Mouse (Mus musculus): ENCODE data around the gene Vmn1r52. TPM values are rescaled to one million over a fixed set of nuclear protein-coding genes. Genes with fewer than 3 reads are reported as not detected.
"Not testable (repeated sequence)": the region's sequence is repeated elsewhere in the genome, so short reads cannot be mapped to it uniquely, and the experiment has no call there.

Gene Vmn1r52
- not detected in 2 replicates for polyA plus RNA-seq (2015; fragmentation: Nextera tagmentation; extraction: Ambion mirVana)

GRCm38 (mm10) chr6:90174508-90174907, at the start of gene Vmn1r52:
Vmn1r52 (plus strand) TSS chr6:90174808.
- Histone ChIP-seq H3K36me3 (no peaks in the 10 kb centered on the region), H3K4me2 (no peak within 1 kb of the TSS), H3K4me3 (no peak within 1 kb of the TSS), H3K9ac (no peak within 1 kb of the TSS), H3K9me3 (no peaks in the 10 kb centered on the region), H3K27ac (no peak within 1 kb of the TSS), H3K27me3 (no peaks in the 10 kb centered on the region), H3K4me1 (no peaks in the 10 kb centered on the region)
- 63% methylated on average over 2 of the region's 2 CpGs for WGBS
- ATAC-seq (ENCODE audit: insufficient number of reproducible peaks, low FRiP score, low TSS enrichment, low read depth): no peak

DNA sequence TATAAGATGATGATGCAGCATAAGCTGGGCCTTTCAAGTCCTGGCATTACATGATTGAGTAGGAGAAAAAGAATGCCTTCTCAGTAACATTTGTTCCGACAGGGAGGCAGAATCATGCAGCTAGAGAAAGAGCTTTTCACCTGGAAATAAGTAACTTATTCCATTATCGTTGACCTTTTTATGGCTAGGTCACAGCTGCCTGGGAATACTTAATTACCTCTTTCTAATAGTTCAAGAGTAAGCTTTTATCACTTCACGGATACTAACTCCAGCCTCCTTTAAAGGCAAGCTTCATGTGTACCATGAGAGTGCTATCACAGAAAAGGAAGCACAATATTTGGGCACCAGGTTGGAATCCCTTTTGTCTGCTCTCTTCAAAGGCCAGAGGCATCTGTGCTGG, 14.5 kb upstream of the Vmn1r52 start:
- H3K4me1 ChIP-seq: no peaks in the 10 kb centered on the region
- ATAC-seq (ENCODE audit: insufficient number of reproducible peaks, low FRiP score, low TSS enrichment, low read depth): no peak
- H3K4me2 ChIP-seq: no peak overlapping the region
- WGBS: 63% methylated on average over 3 of the region's 3 CpGs
- no peaks in the 10 kb centered on the region for H3K9me3 ChIP-seq
- no peak overlapping the region for H3K4me3 ChIP-seq
- H3K9ac ChIP-seq: no peak overlapping the region
- no peak overlapping the region for H3K27ac ChIP-seq
- no peaks in the 10 kb centered on the region for H3K27me3 ChIP-seq
- no peaks in the 10 kb centered on the region for H3K36me3 ChIP-seq

- not testable (repeated sequence) for H3K4me2 ChIP-seq
These were observed 27.9 kb downstream of the Vmn1r52 start, which contains the start of gene V1ra8 for GRCm38 (mm10) chr6:90202493-90202892. V1ra8 (plus strand) TSS chr6:90202793.

GRCm38 (mm10) chr6:90224338-90224737, 49.7 kb downstream of the Vmn1r52 start, which contains the start of gene Vmn1r53:
Vmn1r53 (minus strand) TSS chr6:90224438.
- H3K4me1 ChIP-seq: no peaks in the 10 kb centered on the region
- H3K4me2 ChIP-seq: no peak within 1 kb of the TSS
- no peak for ATAC-seq (ENCODE audit: insufficient number of reproducible peaks, low FRiP score, low TSS enrichment, low read depth)
- no peaks in the 10 kb centered on the region for H3K9me3 ChIP-seq
- H3K4me3 ChIP-seq: no peak within 1 kb of the TSS
- H3K9ac ChIP-seq: no peak within 1 kb of the TSS
- no peaks in the 10 kb centered on the region for H3K36me3 ChIP-seq
- no peak within 1 kb of the TSS for H3K27ac ChIP-seq
- no peaks in the 10 kb centered on the region for H3K27me3 ChIP-seq
- whole genome bisulfite sequencing: 83% methylated on average over 1 of the region's 1 CpGs

More at GRCm38 (mm10) chr6:90202493-90202892, 27.9 kb downstream of the Vmn1r52 start, which contains the start of gene V1ra8:
- H3K4me3 ChIP-seq; H3K36me3 ChIP-seq; H3K9ac ChIP-seq; ATAC-seq (ENCODE audit: insufficient number of reproducible peaks, low FRiP score, low TSS enrichment, low read depth); H3K27ac ChIP-seq; H3K9me3 ChIP-seq; H3K27me3 ChIP-seq; H3K4me1 ChIP-seq: not testable (repeated sequence)
- 88% methylated on average over 1 of the region's 2 CpGs for WGBS

Other genes starting within 250 kb of the Vmn1r52 start
- not detected in 2 replicates for gene Vmn1r45, start 234.2 kb upstream of the Vmn1r52 start, polyA plus RNA-seq (2015; fragmentation: Nextera tagmentation; extraction: Ambion mirVana)
- not detected in 2 replicates for gene Vmn1r46, start 205.5 kb upstream of the Vmn1r52 start, polyA plus RNA-seq (2015; fragmentation: Nextera tagmentation; extraction: Ambion mirVana)
- not detected in 2 replicates for gene Vmn1r47, start 158.7 kb upstream of the Vmn1r52 start, polyA plus RNA-seq (2015; fragmentation: Nextera tagmentation; extraction: Ambion mirVana)
- not detected in 2 replicates for gene Vmn1r48, start 138.0 kb upstream of the Vmn1r52 start, polyA plus RNA-seq (2015; fragmentation: Nextera tagmentation; extraction: Ambion mirVana)
- not detected in 2 replicates for gene Vmn1r49, start 96.3 kb upstream of the Vmn1r52 start, polyA plus RNA-seq (2015; fragmentation: Nextera tagmentation; extraction: Ambion mirVana)
- not detected in 2 replicates for gene Vmn1r50, start 73.4 kb upstream of the Vmn1r52 start, polyA plus RNA-seq (2015; fragmentation: Nextera tagmentation; extraction: Ambion mirVana)
- not detected in 2 replicates for gene Vmn1r51, start 52.2 kb upstream of the Vmn1r52 start, polyA plus RNA-seq (2015; fragmentation: Nextera tagmentation; extraction: Ambion mirVana)
- gene V1ra8, start 28.0 kb downstream of the Vmn1r52 start, polyA plus RNA-seq (2015; fragmentation: Nextera tagmentation; extraction: Ambion mirVana): not detected in 2 replicates
- gene Vmn1r53, start 49.6 kb downstream of the Vmn1r52 start, polyA plus RNA-seq (2015; fragmentation: Nextera tagmentation; extraction: Ambion mirVana): not detected in 2 replicates
- gene Vmn1r54, start 71.5 kb downstream of the Vmn1r52 start, polyA plus RNA-seq (2015; fragmentation: Nextera tagmentation; extraction: Ambion mirVana): not detected in 2 replicates
- gene BC048671, start 126.4 kb downstream of the Vmn1r52 start, polyA plus RNA-seq (2015; fragmentation: Nextera tagmentation; extraction: Ambion mirVana): not detected in 2 replicates
- 1.1 and 1.9 TPM in 2 replicates for gene Chst13, start 150.4 kb downstream of the Vmn1r52 start, polyA plus RNA-seq (2015; fragmentation: Nextera tagmentation; extraction: Ambion mirVana)
- gene Uroc1, start 158.5 kb downstream of the Vmn1r52 start, polyA plus RNA-seq (2015; fragmentation: Nextera tagmentation; extraction: Ambion mirVana): 0.36 and 0.37 TPM in 2 replicates
- 6.7 and 8.9 TPM in 2 replicates for gene Zxdc, start 194.7 kb downstream of the Vmn1r52 start, polyA plus RNA-seq (2015; fragmentation: Nextera tagmentation; extraction: Ambion mirVana)